Mouse (Mus musculus) thymus, adult 2 months (tissue): Measurements from ENCODE around the gene Wars.

Source experiments
- CTCF ChIP-seq: fragments of 200-500 bp; IDR thresholded peaks from 2 replicates; pipeline ENCODE4 v1.5.1; 2012; ENCODE audit warnings: mild to moderate bottlenecking, control low read depth, low read length, moderate library complexity, borderline replicate concordance; ENCODE audit not compliant: control insufficient read depth, poor library complexity, insufficient read depth; ENCODE audit errors: extremely low read depth
- POLR2A ChIP-seq: fragments of 200-500 bp; IDR thresholded peaks from 2 replicates; pipeline ENCODE4 v1.6.1; 2012; ENCODE audit warnings: mild to moderate bottlenecking, low read length, control low read depth, moderate library complexity; ENCODE audit not compliant: control insufficient read depth, poor library complexity, insufficient read depth; ENCODE audit errors: extremely low read depth

DNA sequence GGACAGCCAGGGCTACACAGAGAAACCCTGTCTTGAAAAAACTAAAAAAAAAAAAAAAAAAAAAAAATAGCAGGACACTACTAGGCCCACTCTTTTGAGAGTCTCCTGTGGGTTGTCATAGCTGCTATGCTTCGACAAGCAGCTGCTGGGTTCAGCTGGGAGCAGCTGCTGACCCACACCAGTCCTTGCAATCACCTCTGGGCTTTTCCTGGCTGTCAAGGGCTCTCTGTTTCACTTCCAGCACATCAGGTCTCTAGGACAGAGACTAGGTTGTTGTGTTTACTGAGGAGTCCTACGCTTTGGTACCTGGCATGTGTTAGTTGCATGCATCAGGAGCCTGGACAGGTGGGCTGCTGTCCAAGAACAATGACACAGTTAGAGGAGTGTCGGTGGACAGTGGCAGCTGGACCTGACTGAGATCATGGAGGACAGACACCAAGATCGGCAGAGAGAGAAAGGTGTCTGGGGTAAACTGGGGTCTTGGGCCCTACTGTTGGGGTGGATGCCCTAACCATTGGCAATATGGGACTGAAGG, 44.4 kb downstream of the Wars start:
- TF ChIP-seq POLR2A (no peak), CTCF (no peak)
